ENCODE assay signal across 19 mouse cellular contexts in the genomic region with DNA sequence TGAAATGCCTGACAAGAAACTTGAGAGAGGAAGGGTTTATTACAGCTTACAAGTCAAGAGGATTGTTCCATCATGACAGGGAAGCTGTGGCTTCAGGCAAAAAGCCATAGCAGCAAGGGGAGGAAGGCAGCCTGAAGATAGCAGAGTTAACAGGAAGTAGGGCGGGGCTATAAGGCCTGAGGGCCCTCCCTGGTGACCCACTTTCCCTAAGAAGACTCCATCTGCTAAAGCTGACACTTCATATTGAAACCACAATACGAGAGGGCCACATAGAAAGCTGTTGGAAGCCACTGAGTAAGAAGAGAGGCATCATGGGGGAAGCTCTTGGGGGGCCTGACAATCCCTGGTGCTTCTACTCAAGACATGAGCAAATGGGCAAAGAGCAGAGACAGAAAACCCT.
A peak's percentile ranks its signal among the peaks of the same experiment; 100 is the strongest.
DNase-seq lines count a peak whose midpoint lies in the region; ATAC-seq and TF ChIP-seq lines count a peak whose summit lies in the region.
"Had no signal": no experiment of that assay in that cellular context is flagged by ENCODE, and none has a peak within 500 bp of the region (broad histone marks: within the 10 kb centered on the region; RNA-seq: fewer than 3 reads in every experiment).

No protein-coding gene starts in this region.

- H3K27ac ChIP-seq in MEL (ENCODE audit: control insufficient read depth, low read depth, low read length): no peak overlapping the region
- H3K27ac ChIP-seq in forebrain, embryonic 13.5 days: no peak overlapping the region
- H3K27ac ChIP-seq: embryonic facial prominence, embryonic 13.5 days; heart, embryonic 15.5 days; limb, embryonic 10.5 days; midbrain, embryonic 10.5 days had no signal

- no peak for TF ChIP-seq POLR2A in MEL (IDR thresholded peaks at IDR 0.05; ENCODE audit: control insufficient read depth in 1 of 2, insufficient read depth in 1 of 2, low read depth in 1 of 2, low read length in 2 of 2, poor library complexity in 1 of 2)

- no peaks in the 10 kb centered on the region for H3K9me3 ChIP-seq in MEL (replicated peaks; ENCODE audit: insufficient read depth, low read length)
- no peaks in the 10 kb centered on the region for H3K9me3 ChIP-seq in forebrain, embryonic 13.5 days (replicated peaks)
- H3K9me3 ChIP-seq: embryonic facial prominence, embryonic 13.5 days; heart, embryonic 15.5 days; limb, embryonic 10.5 days; midbrain, embryonic 10.5 days had no signal

- TF ChIP-seq RAD21 in MEL (IDR thresholded peaks at IDR 0.05; ENCODE audit: low read depth, low read length): no peak

- no peaks in the 10 kb centered on the region for H3K36me3 ChIP-seq in MEL (ENCODE audit: control insufficient read depth in 1 of 2, insufficient read depth in 2 of 2, low read length in 2 of 2)
- no peaks in the 10 kb centered on the region for H3K36me3 ChIP-seq in forebrain, embryonic 13.5 days (ENCODE audit: poor library complexity, severe bottlenecking)
- H3K36me3 ChIP-seq: embryonic facial prominence, embryonic 13.5 days; heart, embryonic 15.5 days; limb, embryonic 10.5 days; midbrain, embryonic 10.5 days had no signal

- TF ChIP-seq CTCF in MEL (IDR thresholded peaks at IDR 0.05 in 2 of 3, conservative IDR thresholded peaks at IDR 0.05 in 1 of 3; ENCODE audit: control insufficient read depth in 1 of 3, insufficient read depth in 1 of 3, low read depth in 2 of 3, low read length in 3 of 3, poor library complexity in 1 of 3, severe bottlenecking in 1 of 3): no peak

- H3K4me2 ChIP-seq in forebrain, embryonic 13.5 days: no peak overlapping the region
- H3K4me2 ChIP-seq: embryonic facial prominence, embryonic 13.5 days; heart, embryonic 15.5 days had no signal

- DNase-seq in A20 (ENCODE audit: low read depth, low spot score) (peak; percentile 24), MEL (ENCODE audit: low read depth, low spot score) (peak; percentile 10)
- DNase-seq in thymus, postnatal 0 days (ENCODE audit: low spot score): peak; percentile 94
- DNase-seq in layer of hippocampus, adult 9-11 months: no peak
- DNase-seq in frontal cortex, postnatal 36 days (ENCODE audit: low spot score in 2 of 2): no peak
- no peak for DNase-seq in adrenal gland, postnatal 4 days (ENCODE audit: low spot score in 2 of 2)
- DNase-seq: adrenal gland, adult 2 months; cerebellum, adult 9-11 months; forebrain, postnatal 0 days; kidney, adult 8-10 months; kidney, postnatal 25 days; lung, adult 2 months had no signal

- no peak for TF ChIP-seq EP300 in MEL (IDR thresholded peaks at IDR 0.05; ENCODE audit: low read depth in 1 of 2, low read length in 2 of 2)

- no peak overlapping the region for H3K4me3 ChIP-seq in MEL (ENCODE audit: control insufficient read depth in 1 of 2, insufficient read depth in 1 of 2, low read depth in 2 of 2, low read length in 2 of 2)
- H3K4me3 ChIP-seq in forebrain, embryonic 13.5 days: no peak overlapping the region
- H3K4me3 ChIP-seq: embryonic facial prominence, embryonic 13.5 days; heart, embryonic 15.5 days; limb, embryonic 10.5 days; midbrain, embryonic 10.5 days had no signal

- 75% methylated on average over 2 of the region's 2 CpGs for WGBS in forebrain, embryonic 13.5 days

- no peaks in the 10 kb centered on the region for H3K79me2 ChIP-seq in MEL (ENCODE audit: control insufficient read depth, insufficient read depth, low read length, poor library complexity)

- peak; percentile 52; the same call in 1 of the 2 replicates for ATAC-seq in megakaryocyte, adult 5-6 weeks (ENCODE audit: poor library complexity, severe bottlenecking)
- no peak for ATAC-seq in forebrain, embryonic 13.5 days
- ATAC-seq: forebrain, postnatal 0 days; hindbrain, embryonic 16.5 days had no signal

- no peak overlapping the region for H3K9ac ChIP-seq in MEL (ENCODE audit: control insufficient read depth, low read depth, low read length, poor library complexity, severe bottlenecking)
- H3K9ac ChIP-seq in forebrain, embryonic 13.5 days: no peak overlapping the region
- H3K9ac ChIP-seq: embryonic facial prominence, embryonic 13.5 days; forebrain, postnatal 0 days; heart, embryonic 15.5 days had no signal

- H3K4me1 ChIP-seq in MEL (ENCODE audit: control insufficient read depth in 1 of 2, insufficient read depth in 2 of 2, low read length in 2 of 2): no peaks in the 10 kb centered on the region
- peaks cover 17% of the 10 kb centered on the region for H3K4me1 ChIP-seq in forebrain, embryonic 13.5 days

- no peaks in the 10 kb centered on the region for H3K27me3 ChIP-seq in MEL (ENCODE audit: control insufficient read depth in 1 of 2, insufficient read depth in 2 of 2, low read length in 2 of 2)
- 0 out of 2 replicates have a peak, but pooled peaks cover 3% of the 10 kb centered on the region for H3K27me3 ChIP-seq in forebrain, embryonic 13.5 days
- H3K27me3 ChIP-seq: heart, embryonic 15.5 days had no signal

TF ChIP-seq in MEL, 35 proteins besides CTCF, POLR2A, EP300 and RAD21:
- TF ChIP-seq ZMIZ1 (IDR thresholded peaks at IDR 0.05; ENCODE audit: low read depth, low read length): no peak
- no peak for TF ChIP-seq POLR2AphosphoS5 (IDR thresholded peaks at IDR 0.05; ENCODE audit: borderline replicate concordance, low read depth, low read length)
- no peak for TF ChIP-seq ELF1 (IDR thresholded peaks at IDR 0.05; ENCODE audit: low read depth, low read length)
- no peak for TF ChIP-seq ETS1 (IDR thresholded peaks at IDR 0.05; ENCODE audit: low read depth, low read length)
- no peak for TF ChIP-seq USF1 (IDR thresholded peaks at IDR 0.05; ENCODE audit: low read depth, low read length)
- no peak for TF ChIP-seq POLR2AphosphoS2 (IDR thresholded peaks at IDR 0.05; ENCODE audit: low read length)
- TF ChIP-seq NELFE (IDR thresholded peaks at IDR 0.05; ENCODE audit: low read depth, low read length): no peak
- TF ChIP-seq MAX (IDR thresholded peaks at IDR 0.05; ENCODE audit: low read length): no peak
- TF ChIP-seq MEF2A (IDR thresholded peaks at IDR 0.05; ENCODE audit: extremely low read depth, insufficient replicate concordance, low read depth, low read length, poor library complexity, severe bottlenecking): no peak
- TF ChIP-seq KAT2A (conservative IDR thresholded peaks at IDR 0.05; ENCODE audit: low read depth, low read length): no peak
- no peak for TF ChIP-seq ZKSCAN1 (IDR thresholded peaks at IDR 0.05; ENCODE audit: low read depth, low read length)
- TF ChIP-seq TAL1 (IDR thresholded peaks at IDR 0.05; ENCODE audit: low read length): no peak
- no peak for TF ChIP-seq GATA1 (IDR thresholded peaks at IDR 0.05; ENCODE audit: low read depth, low read length)
- no peak for TF ChIP-seq NRF1 (IDR thresholded peaks at IDR 0.05; ENCODE audit: insufficient read depth, low read depth, low read length, poor library complexity, severe bottlenecking)

Comparison
In these comparisons a context has a peak if more than half of its experiments do, and no peak if none do; other contexts are left out.
1. DNase-seq: peak in A20 (single experiment), MEL (single experiment) and thymus, postnatal 0 days (single experiment); none in layer of hippocampus, adult 9-11 months (single experiment), frontal cortex, postnatal 36 days (0 of 2) and adrenal gland, postnatal 4 days (0 of 2).